Mouse (Mus musculus) olfactory bulb, adult 2 months (tissue): ENCODE results near the gene Ang4.

ENCODE experiments used
- CTCF ChIP-seq: fragments of 200-500 bp; IDR thresholded peaks from 2 replicates; pipeline ENCODE4 v1.5.1; 2012; ENCODE audit warnings: low read depth, mild to moderate bottlenecking, low read length, moderate library complexity; ENCODE audit not compliant: insufficient read depth
- POLR2A ChIP-seq: fragments of 200-500 bp; IDR thresholded peaks from 2 replicates; pipeline ENCODE4 v1.6.1; 2012; ENCODE audit warnings: mild to moderate bottlenecking, low read depth, low read length, moderate library complexity; ENCODE audit not compliant: insufficient read depth

- no peak for TF ChIP-seq POLR2A
- TF ChIP-seq CTCF: no peak
These were observed 5.6 kb upstream of the Ang4 start for GRCm38 (mm10) chr14:51778865-51779481.
